22 mouse cellular contexts compared by ENCODE assay signal in the genomic region with DNA sequence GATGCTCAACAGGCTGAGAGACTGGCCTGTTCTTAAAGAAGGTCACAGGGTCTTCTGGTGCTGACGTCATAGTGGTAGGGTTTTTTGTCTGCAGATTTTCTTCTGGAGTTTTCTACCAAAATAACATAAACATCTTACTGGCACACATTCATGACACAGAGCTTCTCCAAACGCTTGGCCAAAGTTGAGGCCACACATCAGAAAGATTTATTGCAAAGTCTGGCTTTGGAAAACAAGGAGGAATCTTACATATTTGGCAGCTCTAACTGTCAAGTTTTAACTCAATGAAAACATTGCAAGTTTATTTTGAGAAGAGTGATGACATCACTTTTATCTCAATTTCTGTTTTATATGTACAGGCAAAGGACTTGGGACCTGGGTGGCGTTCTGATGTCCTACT. TPM values are rescaled to one million over a fixed set of nuclear protein-coding genes. Genes with fewer than 3 reads are reported as not detected.
"Had no signal": no experiment of that assay in that cellular context is flagged by ENCODE, and none has a peak within 500 bp of the region (broad histone marks: within the 10 kb centered on the region; RNA-seq: fewer than 3 reads in every experiment).

No protein-coding gene starts in this region.

- H3K36me3 ChIP-seq: liver, embryonic 13.5 days had no signal

- H3K27me3 ChIP-seq: liver, embryonic 13.5 days had no signal

- H3K4me2 ChIP-seq: liver, embryonic 13.5 days; midbrain, embryonic 11.5 days had no signal

- DNase-seq: kidney, adult 18-20 months; kidney, adult 9 months; kidney, postnatal 25 days; layer of hippocampus, postnatal 36 days; liver, embryonic 13.5 days; midbrain, embryonic 14.5 days; thymus, postnatal 25 days had no signal

- ATAC-seq: inflammation-experienced regulatory T-cells, adult 6 months; intestine, embryonic 16.5 days had no signal

- H3K27ac ChIP-seq: left cerebral cortex, adult 2 months; liver, embryonic 13.5 days had no signal

- H3K9ac ChIP-seq: liver, embryonic 13.5 days had no signal

- H3K4me1 ChIP-seq: liver, embryonic 13.5 days had no signal

- H3K4me3 ChIP-seq: left cerebral cortex, adult 2 months; liver, embryonic 13.5 days had no signal

- H3K9me3 ChIP-seq: liver, embryonic 13.5 days had no signal

RNA-seq across cellular contexts. Expression of a gene that starts 56.8 kb away (rescaled TPM):
- polyA plus RNA-seq: inflammation-experienced regulatory T-cells, adult 6 months; intestine, embryonic 16.5 days; kidney, embryonic 16.5 days; limb, embryonic 11.5 days; limb, embryonic 14.5 days; liver, adult 2 months; liver, embryonic 13.5 days; liver, embryonic 16.5 days; midbrain, embryonic 11.5 days; midbrain, embryonic 14.5 days; midbrain, postnatal 0 days; neural tube, embryonic 11.5 days; neural tube, embryonic 14.5 days; small intestine, adult 2 months; spleen, adult 2 months; thymus, postnatal 0 days had no signal
